Mouse (Mus musculus): ENCODE data around the gene Rab29. TPM values are rescaled to one million over a fixed set of nuclear protein-coding genes. Genes with fewer than 3 reads are reported as not detected.

Gene Rab29
- total RNA-seq, 1 experiment: 9.7 TPM

DNA sequence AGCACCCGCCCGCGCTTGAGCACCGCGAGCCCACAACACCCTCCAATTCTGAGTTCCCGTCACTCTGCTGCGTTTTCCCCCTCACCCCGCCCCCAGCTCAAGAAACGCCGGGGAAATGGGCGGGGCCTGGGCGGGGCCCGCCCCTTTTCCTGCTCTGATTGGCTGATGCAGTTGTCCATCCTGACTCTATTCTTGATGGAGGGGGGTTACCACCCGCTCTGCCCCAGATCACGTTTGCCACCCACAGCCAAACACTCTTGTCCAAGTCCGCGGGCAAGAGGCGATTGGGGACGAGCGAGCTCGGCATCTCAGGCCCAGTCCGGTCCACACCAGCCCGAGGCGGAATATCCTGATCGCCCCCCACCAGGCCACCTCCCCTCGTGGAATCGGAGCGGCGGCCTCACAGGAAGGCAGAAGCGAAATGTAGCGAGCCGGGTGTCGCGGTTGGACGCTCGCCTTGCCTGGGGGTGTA is 39.2 kb upstream of the Rab29 start:
- Histone ChIP-seq H3K9ac (ENCODE audit: insufficient read depth, low read depth, low read length, poor library complexity, severe bottlenecking) (peak overlapping the region; percentile 93), H3K27ac (ENCODE audit: insufficient read depth, low read depth, low read length, poor library complexity, severe bottlenecking) (peak overlapping the region; percentile 41; the same call in 1 of the 2 replicates), H3K4me1 (ENCODE audit: control insufficient read depth in 2 of 2, insufficient read depth in 2 of 2, low read length in 2 of 2, poor library complexity in 1 of 2) (peaks cover 4 to 8% of the 10 kb centered on the region in 2 experiments; a peak in 3 of 4 replicates), H3K9me3 (ENCODE audit: control insufficient read depth, insufficient read depth, low read depth, low read length) (no peaks in the 10 kb centered on the region), H3K36me3 (ENCODE audit: control insufficient read depth, insufficient read depth, low read length, poor library complexity, severe bottlenecking) (peaks cover 15% of the 10 kb centered on the region; the same call in 1 of the 2 replicates), H3K4me3 (ENCODE audit: insufficient read depth in 1 of 2, low read depth in 1 of 2, low read length in 2 of 2, poor library complexity in 1 of 2, severe bottlenecking in 1 of 2) (peak overlapping the region; percentile 91 to 94)
- peak; percentile 74; the same call in 1 of the 2 replicates for TF ChIP-seq CHD2 (IDR thresholded peaks at IDR 0.05; ENCODE audit: low read depth, low read length)
- no peak for TF ChIP-seq ZC3H11A (IDR thresholded peaks at IDR 0.05; ENCODE audit: borderline replicate concordance, low read depth, low read length)
- peak; percentile 92 for DNase-seq (ENCODE audit: low read depth, low spot score)
- in situ Hi-C loops (cut with MboI; ENCODE audit: low sequenced_read_pairs in 2 of 2, unreplicated experiment in 2 of 2): no loop called here

DNA sequence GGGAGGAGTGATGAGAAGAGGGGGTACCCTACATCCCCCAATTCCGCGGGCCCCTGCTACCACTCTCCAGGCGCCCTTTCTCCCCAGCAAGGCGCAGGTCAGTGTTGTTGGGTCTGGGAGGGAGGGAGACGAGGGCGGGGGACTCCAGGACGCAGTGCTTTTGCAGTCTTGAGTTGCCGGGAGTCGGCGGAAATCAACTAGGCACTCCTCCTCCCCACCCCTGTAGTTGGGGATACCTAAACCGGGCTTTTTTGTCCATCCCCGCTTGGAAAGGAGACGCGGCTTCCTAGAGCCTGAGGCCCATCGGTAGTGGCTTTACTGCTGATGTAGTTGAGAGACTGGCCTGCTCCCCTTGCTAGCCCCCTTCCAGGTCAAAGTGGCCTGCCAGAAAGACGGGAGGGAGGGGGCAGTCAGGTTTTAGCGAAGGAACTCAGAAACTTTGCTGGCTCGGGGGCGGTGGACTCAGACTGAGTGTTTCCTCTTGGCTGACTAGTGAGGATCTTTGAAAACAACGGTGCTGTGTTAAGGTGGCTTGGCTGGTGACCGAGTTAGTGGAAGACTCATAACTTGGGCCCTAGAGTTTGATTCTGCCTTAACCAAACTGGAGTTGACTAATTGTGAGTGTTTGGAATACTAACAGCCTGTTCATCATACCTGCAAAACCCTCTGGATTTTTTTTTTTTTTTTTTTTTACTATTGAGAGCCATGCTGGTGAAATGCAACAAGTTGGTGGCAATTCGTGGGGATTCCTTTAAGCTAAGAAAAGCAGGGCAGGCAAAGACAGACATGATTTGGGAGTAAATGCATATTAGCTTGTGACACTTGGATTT is 38.5 kb upstream of the Rab29 start:
- peak; percentile 45 for DNase-seq (ENCODE audit: low read depth, low spot score)
- H3K9me3 ChIP-seq (ENCODE audit: control insufficient read depth, insufficient read depth, low read depth, low read length): no peaks in the 10 kb centered on the region
- H3K4me3 ChIP-seq (ENCODE audit: insufficient read depth in 1 of 2, low read depth in 1 of 2, low read length in 2 of 2, poor library complexity in 1 of 2, severe bottlenecking in 1 of 2): peak overlapping the region; percentile 91 to 94
- in situ Hi-C loops (cut with MboI; ENCODE audit: low sequenced_read_pairs in 2 of 2, unreplicated experiment in 2 of 2): no loop called here
- H3K9ac ChIP-seq (ENCODE audit: insufficient read depth, low read depth, low read length, poor library complexity, severe bottlenecking): peak overlapping the region; percentile 93
- H3K36me3 ChIP-seq (ENCODE audit: control insufficient read depth, insufficient read depth, low read length, poor library complexity, severe bottlenecking): peaks cover 17% of the 10 kb centered on the region; the same call in 1 of the 2 replicates
- TF ChIP-seq ZC3H11A (IDR thresholded peaks at IDR 0.05; ENCODE audit: borderline replicate concordance, low read depth, low read length) (no peak), MAFK (IDR thresholded peaks at IDR 0.05; ENCODE audit: insufficient read depth, low read depth, low read length) (no peak), HCFC1 (IDR thresholded peaks at IDR 0.05; ENCODE audit: borderline replicate concordance, insufficient read depth, low read length) (no peak), CHD2 (IDR thresholded peaks at IDR 0.05; ENCODE audit: low read depth, low read length) (no peak), ZNF384 (IDR thresholded peaks at IDR 0.05; ENCODE audit: low read depth, low read length) (no peak)
- peak overlapping the region; percentile 41; the same call in 1 of the 2 replicates for H3K27ac ChIP-seq (ENCODE audit: insufficient read depth, low read depth, low read length, poor library complexity, severe bottlenecking)
- H3K4me1 ChIP-seq (ENCODE audit: control insufficient read depth in 2 of 2, insufficient read depth in 2 of 2, low read length in 2 of 2, poor library complexity in 1 of 2): peaks cover 4 to 8% of the 10 kb centered on the region in 2 experiments; a peak in 3 of 4 replicates

GRCm38 (mm10) chr1:131829279-131829678 is 37.7 kb upstream of the Rab29 start:
- no peaks in the 10 kb centered on the region for H3K9me3 ChIP-seq (ENCODE audit: control insufficient read depth, insufficient read depth, low read depth, low read length)
- peaks cover 7 to 13% of the 10 kb centered on the region in 2 experiments; a peak in 3 of 4 replicates for H3K4me1 ChIP-seq (ENCODE audit: control insufficient read depth in 2 of 2, insufficient read depth in 2 of 2, low read length in 2 of 2, poor library complexity in 1 of 2)
- H3K4me3 ChIP-seq (ENCODE audit: insufficient read depth in 1 of 2, low read depth in 1 of 2, low read length in 2 of 2, poor library complexity in 1 of 2, severe bottlenecking in 1 of 2): peak overlapping the region in 1 of 2 experiments; percentile 91; a peak in 1 of 4 replicates
- H3K36me3 ChIP-seq (ENCODE audit: control insufficient read depth, insufficient read depth, low read length, poor library complexity, severe bottlenecking): peaks cover 22% of the 10 kb centered on the region; the same call in 1 of the 2 replicates
- DNase-seq (ENCODE audit: low read depth, low spot score): no peak
- no peak overlapping the region for H3K27ac ChIP-seq (ENCODE audit: insufficient read depth, low read depth, low read length, poor library complexity, severe bottlenecking)
- H3K9ac ChIP-seq (ENCODE audit: insufficient read depth, low read depth, low read length, poor library complexity, severe bottlenecking): no peak overlapping the region
- in situ Hi-C loops (cut with MboI; ENCODE audit: low sequenced_read_pairs in 2 of 2, unreplicated experiment in 2 of 2): no loop called here
- TF ChIP-seq ZC3H11A (IDR thresholded peaks at IDR 0.05; ENCODE audit: borderline replicate concordance, low read depth, low read length) (no peak), HCFC1 (IDR thresholded peaks at IDR 0.05; ENCODE audit: borderline replicate concordance, insufficient read depth, low read length) (no peak), MAFK (IDR thresholded peaks at IDR 0.05; ENCODE audit: insufficient read depth, low read depth, low read length) (no peak), ZNF384 (IDR thresholded peaks at IDR 0.05; ENCODE audit: low read depth, low read length) (no peak), CHD2 (IDR thresholded peaks at IDR 0.05; ENCODE audit: low read depth, low read length) (no peak)

- Histone ChIP-seq H3K4me1 (ENCODE audit: control insufficient read depth in 2 of 2, insufficient read depth in 2 of 2, low read length in 2 of 2, poor library complexity in 1 of 2) (peaks cover 7 to 13% of the 10 kb centered on the region in 2 experiments; a peak in 3 of 4 replicates), H3K9ac (ENCODE audit: insufficient read depth, low read depth, low read length, poor library complexity, severe bottlenecking) (no peak overlapping the region), H3K36me3 (ENCODE audit: control insufficient read depth, insufficient read depth, low read length, poor library complexity, severe bottlenecking) (peaks cover 24% of the 10 kb centered on the region), H3K4me3 (ENCODE audit: insufficient read depth in 1 of 2, low read depth in 1 of 2, low read length in 2 of 2, poor library complexity in 1 of 2, severe bottlenecking in 1 of 2) (no peak overlapping the region), H3K9me3 (ENCODE audit: control insufficient read depth, insufficient read depth, low read depth, low read length) (no peaks in the 10 kb centered on the region), H3K27ac (ENCODE audit: insufficient read depth, low read depth, low read length, poor library complexity, severe bottlenecking) (no peak overlapping the region)
- TF ChIP-seq MAFK (IDR thresholded peaks at IDR 0.05; ENCODE audit: insufficient read depth, low read depth, low read length): no peak
- no peak for TF ChIP-seq ZNF384 (IDR thresholded peaks at IDR 0.05; ENCODE audit: low read depth, low read length)
- TF ChIP-seq HCFC1 (IDR thresholded peaks at IDR 0.05; ENCODE audit: borderline replicate concordance, insufficient read depth, low read length): no peak
- TF ChIP-seq CHD2 (IDR thresholded peaks at IDR 0.05; ENCODE audit: low read depth, low read length): no peak
- no peak for TF ChIP-seq ZC3H11A (IDR thresholded peaks at IDR 0.05; ENCODE audit: borderline replicate concordance, low read depth, low read length)
- DNase-seq (ENCODE audit: low read depth, low spot score): no peak
- in situ Hi-C loops (cut with MboI; ENCODE audit: low sequenced_read_pairs in 2 of 2, unreplicated experiment in 2 of 2): no loop called here
Measured at GRCm38 (mm10) chr1:131830561-131830960, 36.5 kb upstream of the Rab29 start.

Measured in ES-E14 (cell line).